Mouse (Mus musculus) brain, adult 2 months (tissue): ENCODE measurements around the gene Mphosph10.
A peak's percentile ranks its signal among the peaks of the same experiment; 100 is the strongest.

Experiments
- DNase-seq: peaks from one replicate; pipeline ENCODE4 v3.0.0; 2011; ENCODE audit warnings: low read depth, low spot score

Gene Mphosph10

GRCm38 (mm10) chr7:64351087-64351486, 41.0 kb downstream of the Mphosph10 start:
- peak; percentile 98 for DNase-seq

GRCm38 (mm10) chr7:64349147-64349861, 42.8 kb downstream of the Mphosph10 start:
- peak; percentile 90 for DNase-seq

GRCm38 (mm10) chr7:64347813-64348212, 44.3 kb downstream of the Mphosph10 start:
- DNase-seq, result no peak

GRCm38 (mm10) chr7:64332686-64333085, 59.4 kb downstream of the Mphosph10 start:
- DNase-seq, result peak; percentile 37

DNA sequence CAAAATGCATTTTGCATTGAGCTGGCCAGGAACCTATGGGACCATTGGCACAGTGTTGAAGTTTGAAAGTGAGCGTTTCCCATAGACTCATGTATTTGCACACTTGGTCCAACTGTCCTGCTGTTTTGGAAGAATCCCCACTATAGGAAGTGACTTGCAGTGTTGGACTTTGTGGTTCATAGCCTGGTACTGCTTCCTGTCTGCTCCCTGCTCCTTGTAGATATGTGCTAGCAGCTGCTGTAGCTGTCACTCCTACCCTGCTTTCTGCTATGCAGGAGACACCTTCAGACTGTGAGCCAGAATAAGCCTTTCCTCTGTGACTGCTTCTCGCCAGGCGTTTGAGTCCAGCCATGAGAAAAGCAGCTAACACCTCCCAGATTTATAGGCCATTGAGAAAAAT, 60.8 kb downstream of the Mphosph10 start:
- DNase-seq, result no peak

DNA sequence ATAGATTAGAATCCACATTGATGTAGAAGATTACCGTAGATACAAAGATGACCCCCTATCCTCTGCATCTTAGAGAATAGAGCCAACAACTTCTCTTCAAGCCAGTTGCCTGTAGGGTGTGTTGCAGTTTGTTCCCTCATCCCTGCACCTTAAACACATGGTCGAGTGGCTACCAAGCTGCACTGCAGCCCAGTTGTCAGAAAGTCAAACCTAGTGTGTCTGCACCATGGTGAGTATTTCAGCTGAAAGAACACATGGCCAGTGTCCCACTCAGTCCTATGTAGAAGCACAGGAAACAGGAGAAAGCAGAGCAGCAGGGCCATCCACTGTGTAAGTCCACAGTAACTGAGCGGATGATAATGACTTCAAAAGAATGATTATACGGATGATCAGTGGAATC, 64.6 kb downstream of the Mphosph10 start:
- DNase-seq, result no peak

DNA sequence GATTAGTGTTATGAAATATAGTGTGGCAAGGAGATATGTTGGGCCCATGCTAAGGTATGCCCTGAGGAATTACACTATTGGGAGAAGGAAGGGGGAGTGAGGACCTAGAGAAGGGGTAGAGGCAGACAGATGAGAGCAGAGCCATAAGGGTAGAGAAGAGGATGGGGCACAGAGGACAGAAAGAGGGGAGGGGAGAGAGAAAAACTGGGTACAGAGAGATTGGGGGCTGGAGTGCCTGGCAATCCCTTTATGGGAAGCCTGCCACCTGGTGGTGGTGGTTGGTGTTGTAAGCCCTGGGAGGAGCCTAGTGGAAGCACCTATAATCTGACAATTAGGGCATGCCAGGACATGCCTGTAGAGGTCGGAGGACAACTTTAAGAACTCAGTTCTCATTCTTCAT, 65.2 kb downstream of the Mphosph10 start:
- DNase-seq, result peak; percentile 80
